Mouse (Mus musculus) lung, embryonic 14.5 days (tissue): ENCODE results near the gene Fam168a. TPM values are rescaled to one million over a fixed set of nuclear protein-coding genes. Genes with fewer than 3 reads are reported as not detected.

Experiments used
- ATAC-seq: fragments of 200-750 bp; cut with Nextera tagmentation; 2 replicates; pipeline ENCODE4 v1.8.0; 2017; ENCODE audit warnings: mild to moderate bottlenecking, moderate TSS enrichment, moderate library complexity; ENCODE audit not compliant: insufficient read depth
- DNase-seq: peaks from one replicate; pipeline ENCODE4 v3.0.0-alpha.2; 2015
- H3K27ac ChIP-seq: fragments of 300-500 bp; sonication (generic); 2 replicates; pipeline ENCODE4 v1.5.1; 2014; ENCODE audit warnings: low read depth, mild to moderate bottlenecking, moderate library complexity
- H3K27me3 ChIP-seq: fragments of 300-500 bp; sonication (generic); 2 replicates; pipeline ENCODE4 v1.6.1; 2014; ENCODE audit warnings: low read length, control low read depth; ENCODE audit not compliant: insufficient read depth
- H3K36me3 ChIP-seq: fragments of 300-500 bp; sonication (generic); 2 replicates; pipeline ENCODE4 v1.6.1; 2014; ENCODE audit warnings: control low read depth; ENCODE audit not compliant: insufficient read depth
- H3K4me1 ChIP-seq: fragments of 300-500 bp; sonication (generic); 2 replicates; pipeline ENCODE4 v1.6.1; 2014; ENCODE audit warnings: antibody characterized with exemption, control low read depth; ENCODE audit not compliant: insufficient read depth
- H3K4me2 ChIP-seq: fragments of 300-500 bp; sonication (generic); 2 replicates; pipeline ENCODE4 v1.6.1; 2014; ENCODE audit warnings: mild to moderate bottlenecking
- H3K4me3 ChIP-seq: fragments of 300-500 bp; sonication (generic); 2 replicates; pipeline ENCODE4 v1.5.1; 2014; ENCODE audit warnings: low read depth, low read length
- H3K9ac ChIP-seq: fragments of 300-500 bp; sonication (generic); 2 replicates; pipeline ENCODE4 v1.6.1; 2014
- H3K9me3 ChIP-seq: fragments of 300-500 bp; sonication (generic); 2 replicates; pipeline ENCODE4 v1.6.1; 2016; ENCODE audit warnings: low read depth, low read length, control low read depth
- CTCF ChIP-seq: IDR thresholded peaks from 2 replicates; pipeline ENCODE4 v1.5.1; 2016; ENCODE audit warnings: antibody characterized with exemption, low read depth
- WGBS: fragments of 180-500 bp; shearing (Covaris S2); extraction: QIAGEN DNeasy Blood & Tissue Kit; methylation state at CpG from one replicate; pipeline ENCODE4 v1.1.7; 2014; 5-methylcytosine and 5-hydroxymethylcytosine counted together
- polyA plus RNA-seq: library from polyadenylated mRNA; unstranded; fragments of >200 nt; fragmentation: Nextera tagmentation; extraction: Ambion mirVana; gene quantifications from 2 replicates; pipeline ENCODE4 v1.2.1, GENCODE M21; 2014

The Fam168a gene
- polyA plus RNA-seq, 1 experiment from 2014 or later, result 42.8 TPM

GRCm38 (mm10) chr7:100684081-100684480, 22.4 kb upstream of the Fam168a start:
- H3K9me3 ChIP-seq, result no peaks in the 10 kb centered on the region
- DNase-seq, result no peak
- no peak for ATAC-seq
- no peak overlapping the region for H3K9ac ChIP-seq
- H3K36me3 ChIP-seq, result no peaks in the 10 kb centered on the region
- no peak overlapping the region for H3K27ac ChIP-seq
- WGBS, result 54% methylated on average over 5 of the region's 5 CpGs
- no peaks in the 10 kb centered on the region for H3K4me1 ChIP-seq
- no peaks in the 10 kb centered on the region for H3K27me3 ChIP-seq
- H3K4me2 ChIP-seq, result no peak overlapping the region
- TF ChIP-seq CTCF, result no peak
- no peak overlapping the region for H3K4me3 ChIP-seq

DNA sequence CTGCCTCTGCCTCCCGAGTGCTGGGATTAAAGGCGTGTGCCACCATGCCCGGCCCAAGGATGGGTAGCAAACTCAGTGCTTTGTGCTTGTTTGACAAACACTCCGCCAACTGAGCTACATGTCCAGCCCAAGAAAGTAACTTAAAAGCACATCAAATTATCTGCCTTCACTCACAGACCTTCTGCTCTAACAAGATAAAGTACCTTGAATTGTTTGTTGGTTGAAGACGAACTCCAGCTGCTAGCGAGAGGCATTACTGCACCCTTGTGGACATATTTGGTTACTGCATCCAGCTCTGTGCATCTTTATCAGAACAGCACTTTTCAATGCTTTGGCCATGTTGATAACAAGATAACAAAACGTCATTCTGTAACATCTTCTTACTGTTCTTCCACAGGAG, 21.9 kb upstream of the Fam168a start:
- no peak for ATAC-seq
- 46% methylated on average over 7 of the region's 7 CpGs for WGBS
- TF ChIP-seq CTCF, result peak; percentile 94

GRCm38 (mm10) chr7:100685061-100686030, 21.1 kb upstream of the Fam168a start:
- H3K4me2 ChIP-seq, result no peak overlapping the region
- peak; percentile 80 for ATAC-seq
- no peak overlapping the region for H3K9ac ChIP-seq
- DNase-seq, result peak; percentile 90
- WGBS, result 41% methylated on average over 13 of the region's 13 CpGs
- peak; percentile 89 for TF ChIP-seq CTCF
- H3K4me3 ChIP-seq, result no peak overlapping the region
- no peaks in the 10 kb centered on the region for H3K9me3 ChIP-seq
- no peaks in the 10 kb centered on the region for H3K36me3 ChIP-seq
- H3K4me1 ChIP-seq, result no peaks in the 10 kb centered on the region
- no peaks in the 10 kb centered on the region for H3K27me3 ChIP-seq
- no peak overlapping the region for H3K27ac ChIP-seq

More for the DNA sequence above, 21.9 kb upstream of the Fam168a start:
- H3K4me1 ChIP-seq, result no peaks in the 10 kb centered on the region
- no peaks in the 10 kb centered on the region for H3K36me3 ChIP-seq
- no peaks in the 10 kb centered on the region for H3K27me3 ChIP-seq
- no peak overlapping the region for H3K9ac ChIP-seq
- no peak overlapping the region for H3K4me2 ChIP-seq
- H3K27ac ChIP-seq, result no peak overlapping the region
- DNase-seq, result peak; percentile 89
- no peak overlapping the region for H3K4me3 ChIP-seq
- no peaks in the 10 kb centered on the region for H3K9me3 ChIP-seq

DNA sequence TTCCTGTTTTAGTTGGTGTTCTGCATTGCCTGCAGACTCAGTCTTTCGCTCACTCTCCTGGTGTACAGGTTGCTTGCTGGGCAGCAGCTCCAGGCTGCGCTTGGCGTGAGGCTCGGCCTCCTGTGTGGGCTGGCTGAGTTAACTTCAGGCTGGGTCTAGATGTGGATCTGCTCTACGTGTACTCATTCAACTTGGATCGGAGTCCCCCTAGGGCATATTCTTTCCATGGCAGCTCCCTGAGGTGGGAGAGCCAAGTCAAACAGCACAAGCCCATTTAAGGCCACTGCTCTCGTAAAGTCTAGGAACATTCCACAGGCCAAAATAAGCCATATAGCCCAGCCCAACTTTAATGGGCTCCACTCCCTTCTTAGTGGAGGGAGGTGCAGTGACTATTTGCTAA, 18.0 kb upstream of the Fam168a start:
- Histone ChIP-seq H3K4me2 (no peak overlapping the region), H3K4me3 (no peak overlapping the region), H3K9ac (no peak overlapping the region), H3K4me1 (no peaks in the 10 kb centered on the region), H3K27me3 (no peaks in the 10 kb centered on the region), H3K9me3 (no peaks in the 10 kb centered on the region), H3K36me3 (no peaks in the 10 kb centered on the region), H3K27ac (no peak overlapping the region)
- 81% methylated on average over 7 of the region's 7 CpGs for WGBS
- no peak for TF ChIP-seq CTCF
- ATAC-seq (no peak), DNase-seq (no peak)

GRCm38 (mm10) chr7:100693199-100693598, 13.2 kb upstream of the Fam168a start:
- no peak overlapping the region for H3K9ac ChIP-seq
- no peak overlapping the region for H3K4me3 ChIP-seq
- no peaks in the 10 kb centered on the region for H3K36me3 ChIP-seq
- no peak overlapping the region for H3K27ac ChIP-seq
- no peaks in the 10 kb centered on the region for H3K9me3 ChIP-seq
- H3K27me3 ChIP-seq, result no peaks in the 10 kb centered on the region
- no peak overlapping the region for H3K4me2 ChIP-seq
- no peak for TF ChIP-seq CTCF
- H3K4me1 ChIP-seq, result no peaks in the 10 kb centered on the region
- no peak for DNase-seq
- WGBS, result 66% methylated on average over 8 of the region's 8 CpGs
- ATAC-seq, result no peak

DNA sequence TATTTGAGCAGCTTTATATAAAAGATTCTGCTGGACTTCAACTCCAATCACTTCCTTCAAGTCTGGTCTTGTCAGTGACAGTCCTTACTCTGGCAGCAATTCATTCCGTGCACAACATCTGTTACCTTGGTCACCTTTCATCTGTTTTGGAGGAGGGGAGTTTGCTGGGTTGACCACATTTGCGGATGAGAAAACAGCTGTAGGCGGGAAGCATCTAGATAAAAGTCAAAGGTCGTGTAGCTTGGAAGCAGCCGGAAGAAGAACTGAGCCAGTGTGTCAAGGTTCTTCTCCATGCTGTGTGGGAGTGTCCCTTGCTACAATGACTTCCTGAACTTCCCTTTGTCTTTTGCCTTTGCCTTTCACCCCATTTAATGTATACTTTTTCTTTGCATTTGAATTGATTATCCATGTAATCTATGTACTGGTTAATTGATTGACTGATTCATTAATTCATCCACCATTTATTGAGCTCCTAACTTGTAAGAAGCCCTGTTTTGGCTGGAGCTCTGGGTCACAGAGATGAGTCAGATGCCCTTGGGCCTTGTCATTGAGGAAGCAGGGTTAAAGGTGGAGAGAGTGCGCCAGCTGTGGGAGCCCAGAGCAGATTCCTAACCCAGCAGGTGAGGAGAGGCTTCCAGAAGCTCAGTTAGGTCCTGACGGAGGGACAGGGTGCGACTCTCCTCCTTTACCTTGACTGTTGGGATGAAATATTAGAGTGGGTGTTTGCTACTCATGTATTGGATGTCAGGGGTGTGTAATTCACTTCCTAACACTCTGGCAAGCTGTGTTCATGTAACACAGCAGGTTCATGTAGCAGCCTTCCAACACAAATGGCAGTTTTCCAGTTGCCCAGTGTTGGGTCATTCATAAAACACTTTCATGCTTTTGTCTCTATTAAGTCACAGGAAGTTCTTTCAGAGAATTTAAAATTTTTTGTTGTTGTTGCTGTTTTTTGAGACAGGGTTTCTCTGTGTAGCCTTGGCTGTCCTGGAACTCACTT, 6.4 kb upstream of the Fam168a start:
- no peak for TF ChIP-seq CTCF
- Histone ChIP-seq H3K4me3 (no peak overlapping the region), H3K9ac (no peak overlapping the region), H3K27me3 (no peaks in the 10 kb centered on the region), H3K4me2 (no peak overlapping the region), H3K4me1 (0 out of 2 replicates have a peak, but pooled peaks cover 2% of the 10 kb centered on the region), H3K36me3 (no peaks in the 10 kb centered on the region), H3K9me3 (no peaks in the 10 kb centered on the region), H3K27ac (no peak overlapping the region)
- DNase-seq (no peak), ATAC-seq (no peak)
- 45% methylated on average over 8 of the region's 8 CpGs for WGBS
